Mouse (Mus musculus): Measurements from ENCODE around the gene Crybg1. TPM values are rescaled to one million over a fixed set of nuclear protein-coding genes. Genes with fewer than 3 reads are reported as not detected.
"Not testable (repeated sequence)": the region's sequence is repeated elsewhere in the genome, so short reads cannot be mapped to it uniquely, and the experiment has no call there.

Gene Crybg1
- polyA plus RNA-seq, 1 experiment from 2014 or later, result 0.16 TPM

GRCm38 (mm10) chr10:43980742-43981141, 167.9 kb downstream of the Crybg1 start:
- H3K4me3 ChIP-seq; DNase-seq (ENCODE audit: extremely low spot score, low spot score): not testable (repeated sequence)
- WGBS, result 91% methylated on average over 3 of the region's 3 CpGs

GRCm38 (mm10) chr10:43980080-43980479, 168.6 kb downstream of the Crybg1 start:
- no peak for DNase-seq (ENCODE audit: extremely low spot score, low spot score)
- no peaks in the 10 kb centered on the region for H3K4me1 ChIP-seq

More at GRCm38 (mm10) chr10:43980742-43981141, 167.9 kb downstream of the Crybg1 start:
- H3K9me3 ChIP-seq; H3K4me1 ChIP-seq; H3K27me3 ChIP-seq (ENCODE audit: poor library complexity, severe bottlenecking); H3K27ac ChIP-seq; H3K36me3 ChIP-seq (replicated peaks): not testable (repeated sequence)

GRCm38 (mm10) chr10:43977353-43977752, 171.3 kb downstream of the Crybg1 start:
- no peaks in the 10 kb centered on the region for H3K9me3 ChIP-seq
- no peaks in the 10 kb centered on the region for H3K36me3 ChIP-seq (replicated peaks)
- no peaks in the 10 kb centered on the region for H3K27me3 ChIP-seq (ENCODE audit: poor library complexity, severe bottlenecking)
- H3K4me3 ChIP-seq, result no peak overlapping the region
- no peaks in the 10 kb centered on the region for H3K4me1 ChIP-seq
- 68% methylated on average over 3 of the region's 3 CpGs for WGBS
- no peak overlapping the region for H3K27ac ChIP-seq
- no peak for DNase-seq (ENCODE audit: extremely low spot score, low spot score)

More at GRCm38 (mm10) chr10:43980080-43980479, 168.6 kb downstream of the Crybg1 start:
- Histone ChIP-seq H3K36me3 (replicated peaks) (no peaks in the 10 kb centered on the region), H3K4me3 (no peak overlapping the region), H3K9me3 (no peaks in the 10 kb centered on the region), H3K27me3 (ENCODE audit: poor library complexity, severe bottlenecking) (no peaks in the 10 kb centered on the region), H3K27ac (no peak overlapping the region)
- 85% methylated on average over 1 of the region's 1 CpGs for WGBS

GRCm38 (mm10) chr10:43973244-43973643, 175.4 kb downstream of the Crybg1 start:
- Histone ChIP-seq H3K27me3 (ENCODE audit: poor library complexity, severe bottlenecking) (no peaks in the 10 kb centered on the region), H3K4me1 (no peaks in the 10 kb centered on the region), H3K9me3 (no peaks in the 10 kb centered on the region), H3K4me3 (no peak overlapping the region), H3K27ac (no peak overlapping the region), H3K36me3 (replicated peaks) (no peaks in the 10 kb centered on the region)
- DNase-seq (ENCODE audit: extremely low spot score, low spot score), result no peak
- WGBS, result 74% methylated on average over 2 of the region's 2 CpGs

- no peaks in the 10 kb centered on the region for H3K36me3 ChIP-seq (replicated peaks)
- DNase-seq (ENCODE audit: extremely low spot score, low spot score), result no peak
- no peaks in the 10 kb centered on the region for H3K9me3 ChIP-seq
- no peaks in the 10 kb centered on the region for H3K27me3 ChIP-seq (ENCODE audit: poor library complexity, severe bottlenecking)
- no peak overlapping the region for H3K4me3 ChIP-seq
- 0 out of 2 replicates have a peak, but pooled peaks cover 6% of the 10 kb centered on the region for H3K4me1 ChIP-seq
- WGBS, result 67% methylated on average over 2 of the region's 2 CpGs
- no peak overlapping the region for H3K27ac ChIP-seq
Observed at GRCm38 (mm10) chr10:43964943-43965342, 183.7 kb downstream of the Crybg1 start.

- Histone ChIP-seq H3K9me3 (no peaks in the 10 kb centered on the region), H3K27me3 (ENCODE audit: poor library complexity, severe bottlenecking) (no peaks in the 10 kb centered on the region), H3K27ac (no peak overlapping the region), H3K4me1 (no peaks in the 10 kb centered on the region), H3K36me3 (replicated peaks) (peaks cover 3% of the 10 kb centered on the region), H3K4me3 (no peak overlapping the region)
- peak; percentile 65 for DNase-seq (ENCODE audit: extremely low spot score, low spot score)
Observed at GRCm38 (mm10) chr10:43953942-43954341, 194.7 kb downstream of the Crybg1 start.

- H3K36me3 ChIP-seq (replicated peaks), result peaks cover 27% of the 10 kb centered on the region
- H3K27ac ChIP-seq, result no peak overlapping the region
- H3K9me3 ChIP-seq, result no peaks in the 10 kb centered on the region
- no peak for DNase-seq (ENCODE audit: extremely low spot score, low spot score)
- H3K27me3 ChIP-seq (ENCODE audit: poor library complexity, severe bottlenecking), result no peaks in the 10 kb centered on the region
- WGBS, result 89% methylated on average over 4 of the region's 4 CpGs
- no peak overlapping the region for H3K4me3 ChIP-seq
- H3K4me1 ChIP-seq, result 0 out of 2 replicates have a peak, but pooled peaks cover 4% of the 10 kb centered on the region
Observed at GRCm38 (mm10) chr10:43945435-43945834, 203.2 kb downstream of the Crybg1 start.

GRCm38 (mm10) chr10:43943736-43944135, 204.9 kb downstream of the Crybg1 start:
- Histone ChIP-seq H3K4me1 (0 out of 2 replicates have a peak, but pooled peaks cover 4% of the 10 kb centered on the region), H3K9me3 (no peaks in the 10 kb centered on the region), H3K27me3 (ENCODE audit: poor library complexity, severe bottlenecking) (no peaks in the 10 kb centered on the region), H3K36me3 (replicated peaks) (peaks cover 29% of the 10 kb centered on the region), H3K4me3 (no peak overlapping the region), H3K27ac (no peak overlapping the region)
- 68% methylated on average over 4 of the region's 4 CpGs for WGBS
- no peak for DNase-seq (ENCODE audit: extremely low spot score, low spot score)

GRCm38 (mm10) chr10:43939136-43939662, 209.5 kb downstream of the Crybg1 start:
- Histone ChIP-seq H3K9me3 (no peaks in the 10 kb centered on the region), H3K27me3 (ENCODE audit: poor library complexity, severe bottlenecking) (no peaks in the 10 kb centered on the region), H3K36me3 (replicated peaks) (peaks cover 27% of the 10 kb centered on the region), H3K4me1 (0 out of 2 replicates have a peak, but pooled peaks cover 4% of the 10 kb centered on the region), H3K27ac (no peak overlapping the region), H3K4me3 (no peak overlapping the region)
- 80% methylated on average over 6 of the region's 6 CpGs for WGBS
- no peak for DNase-seq (ENCODE audit: extremely low spot score, low spot score)

- peaks cover 60% of the 10 kb centered on the region for H3K36me3 ChIP-seq (replicated peaks)
- no peak for DNase-seq (ENCODE audit: extremely low spot score, low spot score)
- no peaks in the 10 kb centered on the region for H3K9me3 ChIP-seq
- no peak overlapping the region for H3K4me3 ChIP-seq
- H3K27ac ChIP-seq, result no peak overlapping the region
- H3K4me1 ChIP-seq, result no peaks in the 10 kb centered on the region
- WGBS, result 89% methylated on average over 5 of the region's 5 CpGs
- no peaks in the 10 kb centered on the region for H3K27me3 ChIP-seq (ENCODE audit: poor library complexity, severe bottlenecking)
Observed at GRCm38 (mm10) chr10:43928596-43928995, 220.1 kb downstream of the Crybg1 start.

GRCm38 (mm10) chr10:43927736-43928135, 220.9 kb downstream of the Crybg1 start:
- Histone ChIP-seq H3K27me3 (ENCODE audit: poor library complexity, severe bottlenecking) (no peaks in the 10 kb centered on the region), H3K36me3 (replicated peaks) (peaks cover 63% of the 10 kb centered on the region), H3K27ac (no peak overlapping the region), H3K4me1 (no peaks in the 10 kb centered on the region), H3K9me3 (no peaks in the 10 kb centered on the region), H3K4me3 (no peak overlapping the region)
- WGBS, result 91% methylated on average over 8 of the region's 8 CpGs
- no peak for DNase-seq (ENCODE audit: extremely low spot score, low spot score)

GRCm38 (mm10) chr10:43925776-43926175, 222.9 kb downstream of the Crybg1 start:
- 95% methylated on average over 9 of the region's 9 CpGs for WGBS
- not testable (repeated sequence) for H3K27me3 ChIP-seq (ENCODE audit: poor library complexity, severe bottlenecking); DNase-seq (ENCODE audit: extremely low spot score, low spot score); H3K9me3 ChIP-seq; H3K4me3 ChIP-seq; H3K4me1 ChIP-seq; H3K27ac ChIP-seq
- H3K36me3 ChIP-seq (replicated peaks), result peaks cover 55% of the 10 kb centered on the region

GRCm38 (mm10) chr10:43923096-43923495, 225.6 kb downstream of the Crybg1 start:
- 91% methylated on average over 3 of the region's 3 CpGs for WGBS
- H3K36me3 ChIP-seq (replicated peaks), result peaks cover 31% of the 10 kb centered on the region

More at GRCm38 (mm10) chr10:43923096-43923495, 225.6 kb downstream of the Crybg1 start:
- Histone ChIP-seq H3K27ac (no peak overlapping the region), H3K9me3 (no peaks in the 10 kb centered on the region), H3K27me3 (ENCODE audit: poor library complexity, severe bottlenecking) (no peaks in the 10 kb centered on the region), H3K4me3 (no peak overlapping the region), H3K4me1 (no peaks in the 10 kb centered on the region)
- no peak for DNase-seq (ENCODE audit: extremely low spot score, low spot score)

Measured in forebrain, embryonic 10.5 days (tissue).